Mouse (Mus musculus): Measurements from ENCODE around the gene Rcan3. TPM values are rescaled to one million over a fixed set of nuclear protein-coding genes. Genes with fewer than 3 reads are reported as not detected.
A peak's percentile ranks its signal among the peaks of the same experiment; 100 is the strongest.

Gene Rcan3
- total and polyA plus RNA-seq, 2 experiments from 2014 or later, result 58.4 to 82.1 TPM

GRCm38 (mm10) chr4:135433086-135433442 is 589 bp downstream of the Rcan3 start:
- Histone ChIP-seq H3K4me1 (ENCODE audit: insufficient read depth, low read length) (no peaks in the 10 kb centered on the region), H3K9ac (replicated peaks; ENCODE audit: low read length) (peak overlapping the region; percentile 81), H3K4me3 (ENCODE audit: low read length) (peak overlapping the region; percentile 66), H3K27ac (peak overlapping the region; percentile 70; the same call in 1 of the 2 replicates), H3K27me3 (ENCODE audit: insufficient read depth, low read length) (no peaks in the 10 kb centered on the region), H3K9me3 (ENCODE audit: low read length) (no peaks in the 10 kb centered on the region), H3K4me2 (ENCODE audit: low read depth, low read length) (peak overlapping the region; percentile 95), H3K36me3 (ENCODE audit: insufficient read depth, low read length) (no peaks in the 10 kb centered on the region)
- peak; percentile 40 for DNase-seq (ENCODE audit: low spot score)
- no peak for TF ChIP-seq CTCF (IDR thresholded peaks at IDR 0.05; ENCODE audit: low read depth)
- 3% methylated on average over 10 of the region's 10 CpGs for WGBS
- ATAC-seq, result no peak

- no peaks in the 10 kb centered on the region for H3K36me3 ChIP-seq (ENCODE audit: insufficient read depth, low read length)
- no peak overlapping the region for H3K9ac ChIP-seq (replicated peaks; ENCODE audit: low read length)
- no peak overlapping the region for H3K4me3 ChIP-seq (ENCODE audit: low read length)
- no peak for TF ChIP-seq CTCF (IDR thresholded peaks at IDR 0.05; ENCODE audit: low read depth)
- H3K9me3 ChIP-seq (ENCODE audit: low read length), result no peaks in the 10 kb centered on the region
- 66% methylated on average over 8 of the region's 8 CpGs for WGBS
- DNase-seq (ENCODE audit: low spot score) (peak; percentile 14), ATAC-seq (no peak)
- H3K4me1 ChIP-seq (ENCODE audit: insufficient read depth, low read length), result no peaks in the 10 kb centered on the region
- H3K4me2 ChIP-seq (ENCODE audit: low read depth, low read length), result no peak overlapping the region
- H3K27me3 ChIP-seq (ENCODE audit: insufficient read depth, low read length), result no peaks in the 10 kb centered on the region
- no peak overlapping the region for H3K27ac ChIP-seq
These were observed 3.5 kb downstream of the Rcan3 start for GRCm38 (mm10) chr4:135429990-135430760.

GRCm38 (mm10) chr4:135429383-135429782 is 4.3 kb downstream of the Rcan3 start:
- DNase-seq (ENCODE audit: low spot score) (no peak), ATAC-seq (no peak)
- H3K27me3 ChIP-seq (ENCODE audit: insufficient read depth, low read length), result no peaks in the 10 kb centered on the region
- WGBS, result 91% methylated on average over 4 of the region's 4 CpGs
- H3K4me1 ChIP-seq (ENCODE audit: insufficient read depth, low read length), result no peaks in the 10 kb centered on the region
- no peak overlapping the region for H3K4me3 ChIP-seq (ENCODE audit: low read length)
- no peaks in the 10 kb centered on the region for H3K9me3 ChIP-seq (ENCODE audit: low read length)
- no peak for TF ChIP-seq CTCF (IDR thresholded peaks at IDR 0.05; ENCODE audit: low read depth)
- H3K9ac ChIP-seq (replicated peaks; ENCODE audit: low read length), result no peak overlapping the region
- no peak overlapping the region for H3K27ac ChIP-seq
- H3K36me3 ChIP-seq (ENCODE audit: insufficient read depth, low read length), result no peaks in the 10 kb centered on the region
- H3K4me2 ChIP-seq (ENCODE audit: low read depth, low read length), result no peak overlapping the region

GRCm38 (mm10) chr4:135426587-135426986 is 7.1 kb downstream of the Rcan3 start:
- TF ChIP-seq CTCF (IDR thresholded peaks at IDR 0.05; ENCODE audit: low read depth), result no peak
- Histone ChIP-seq H3K4me3 (ENCODE audit: low read length) (no peak overlapping the region), H3K27ac (no peak overlapping the region), H3K4me1 (ENCODE audit: insufficient read depth, low read length) (no peaks in the 10 kb centered on the region), H3K27me3 (ENCODE audit: insufficient read depth, low read length) (no peaks in the 10 kb centered on the region), H3K36me3 (ENCODE audit: insufficient read depth, low read length) (peaks cover 8% of the 10 kb centered on the region; the same call in 1 of the 2 replicates), H3K4me2 (ENCODE audit: low read depth, low read length) (no peak overlapping the region), H3K9ac (replicated peaks; ENCODE audit: low read length) (no peak overlapping the region), H3K9me3 (ENCODE audit: low read length) (no peaks in the 10 kb centered on the region)
- no peak for DNase-seq (ENCODE audit: low spot score)
- ATAC-seq, result no peak
- WGBS, result 92% methylated on average over 7 of the region's 7 CpGs

- TF ChIP-seq CTCF (IDR thresholded peaks at IDR 0.05; ENCODE audit: low read depth), result no peak
- WGBS, result 84% methylated on average over 9 of the region's 9 CpGs
- peaks cover 11% of the 10 kb centered on the region; the same call in 1 of the 2 replicates for H3K36me3 ChIP-seq (ENCODE audit: insufficient read depth, low read length)
These were observed 8.0 kb downstream of the Rcan3 start for GRCm38 (mm10) chr4:135425625-135426024.

GRCm38 (mm10) chr4:135420961-135421360 is 12.7 kb downstream of the Rcan3 start:
- Histone ChIP-seq H3K4me1 (ENCODE audit: insufficient read depth, low read length) (no peaks in the 10 kb centered on the region), H3K27me3 (ENCODE audit: insufficient read depth, low read length) (no peaks in the 10 kb centered on the region), H3K9me3 (ENCODE audit: low read length) (no peaks in the 10 kb centered on the region), H3K9ac (replicated peaks; ENCODE audit: low read length) (no peak overlapping the region), H3K27ac (no peak overlapping the region), H3K36me3 (ENCODE audit: insufficient read depth, low read length) (peaks cover 39% of the 10 kb centered on the region), H3K4me3 (ENCODE audit: low read length) (no peak overlapping the region), H3K4me2 (ENCODE audit: low read depth, low read length) (no peak overlapping the region)
- no peak for TF ChIP-seq CTCF (IDR thresholded peaks at IDR 0.05; ENCODE audit: low read depth)
- 88% methylated on average over 13 of the region's 13 CpGs for WGBS
- ATAC-seq, result no peak
- DNase-seq (ENCODE audit: low spot score), result no peak

More at GRCm38 (mm10) chr4:135425625-135426024, 8.0 kb downstream of the Rcan3 start:
- no peaks in the 10 kb centered on the region for H3K4me1 ChIP-seq (ENCODE audit: insufficient read depth, low read length)
- no peaks in the 10 kb centered on the region for H3K9me3 ChIP-seq (ENCODE audit: low read length)
- DNase-seq (ENCODE audit: low spot score), result no peak
- no peak overlapping the region for H3K4me3 ChIP-seq (ENCODE audit: low read length)
- H3K9ac ChIP-seq (replicated peaks; ENCODE audit: low read length), result no peak overlapping the region
- H3K4me2 ChIP-seq (ENCODE audit: low read depth, low read length), result no peak overlapping the region
- no peak for ATAC-seq
- H3K27me3 ChIP-seq (ENCODE audit: insufficient read depth, low read length), result no peaks in the 10 kb centered on the region
- H3K27ac ChIP-seq, result no peak overlapping the region

- Histone ChIP-seq H3K27me3 (ENCODE audit: insufficient read depth, low read length) (no peaks in the 10 kb centered on the region), H3K4me3 (ENCODE audit: low read length) (no peak overlapping the region), H3K9me3 (ENCODE audit: low read length) (no peaks in the 10 kb centered on the region), H3K9ac (replicated peaks; ENCODE audit: low read length) (no peak overlapping the region), H3K4me2 (ENCODE audit: low read depth, low read length) (no peak overlapping the region), H3K36me3 (ENCODE audit: insufficient read depth, low read length) (peaks cover 39% of the 10 kb centered on the region), H3K4me1 (ENCODE audit: insufficient read depth, low read length) (no peaks in the 10 kb centered on the region), H3K27ac (no peak overlapping the region)
- no peak for ATAC-seq
- TF ChIP-seq CTCF (IDR thresholded peaks at IDR 0.05; ENCODE audit: low read depth), result no peak
- 84% methylated on average over 11 of the region's 11 CpGs for WGBS
- no peak for DNase-seq (ENCODE audit: low spot score)
These were observed 13.2 kb downstream of the Rcan3 start for GRCm38 (mm10) chr4:135420416-135420815.

All from hindbrain, postnatal 0 days (tissue).